Mouse (Mus musculus): ENCODE measurements around the gene Hmx3. TPM values are rescaled to one million over a fixed set of nuclear protein-coding genes. Genes with fewer than 3 reads are reported as not detected.

The Hmx3 gene
- polyA plus RNA-seq (2015; fragmentation: Nextera tagmentation; extraction: Ambion mirVana), result 0.60 and 0.93 TPM in 2 replicates

- under 1% methylated on average over 57 of the region's 65 CpGs for WGBS
- 0 out of 2 replicates have a peak within 1 kb of the TSS, but pooled peaks have one; percentile 45 for H3K27ac ChIP-seq (replicated peaks)
- H3K36me3 ChIP-seq, result no peaks in the 10 kb centered on the region
- peaks cover 27% of the 10 kb centered on the region for H3K4me1 ChIP-seq (replicated peaks)
- H3K4me2 ChIP-seq, result peak within 1 kb of the TSS; percentile 55
- no peak within 1 kb of the TSS for H3K9ac ChIP-seq
- ATAC-seq (ENCODE audit: low FRiP score, low read depth), result peak; percentile 42
- no peaks in the 10 kb centered on the region for H3K9me3 ChIP-seq
- H3K4me3 ChIP-seq, result peak within 1 kb of the TSS; percentile 32
- peaks cover 89% of the 10 kb centered on the region for H3K27me3 ChIP-seq
These were observed at the start of gene Hmx3 for GRCm38 (mm10) chr7:131542115-131542871. TSS of gene Hmx3 (plus strand) at chr7:131542867.

DNA sequence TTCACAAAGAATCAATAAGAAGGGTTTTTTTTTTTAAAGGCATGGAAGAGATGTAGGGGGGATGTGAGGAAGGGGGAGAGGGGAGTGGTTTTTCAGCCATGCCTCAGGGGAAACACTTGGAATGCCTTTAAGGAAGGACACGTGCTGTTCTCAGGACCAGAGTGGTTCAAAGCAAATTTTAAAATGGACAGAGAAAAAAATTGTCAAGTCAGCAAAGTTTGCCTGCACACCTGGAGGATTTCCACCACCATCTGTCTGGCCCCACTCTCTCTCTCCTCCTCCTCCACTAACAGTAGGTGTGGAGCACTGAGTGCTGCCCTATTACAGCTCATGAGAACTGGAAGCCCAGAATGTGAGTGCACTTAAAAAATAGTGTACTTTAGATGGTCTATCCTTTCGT is 38.9 kb upstream of the Hmx3 start:
- no peaks in the 10 kb centered on the region for H3K27me3 ChIP-seq
- no peak overlapping the region for H3K9ac ChIP-seq
- no peak for ATAC-seq (ENCODE audit: low FRiP score, low read depth)
- 84% methylated on average over 2 of the region's 2 CpGs for WGBS
- H3K27ac ChIP-seq (replicated peaks), result no peak overlapping the region
- H3K4me3 ChIP-seq, result no peak overlapping the region
- H3K36me3 ChIP-seq, result no peaks in the 10 kb centered on the region
- no peak overlapping the region for H3K4me2 ChIP-seq
- H3K9me3 ChIP-seq, result no peaks in the 10 kb centered on the region
- H3K4me1 ChIP-seq (replicated peaks), result no peaks in the 10 kb centered on the region

DNA sequence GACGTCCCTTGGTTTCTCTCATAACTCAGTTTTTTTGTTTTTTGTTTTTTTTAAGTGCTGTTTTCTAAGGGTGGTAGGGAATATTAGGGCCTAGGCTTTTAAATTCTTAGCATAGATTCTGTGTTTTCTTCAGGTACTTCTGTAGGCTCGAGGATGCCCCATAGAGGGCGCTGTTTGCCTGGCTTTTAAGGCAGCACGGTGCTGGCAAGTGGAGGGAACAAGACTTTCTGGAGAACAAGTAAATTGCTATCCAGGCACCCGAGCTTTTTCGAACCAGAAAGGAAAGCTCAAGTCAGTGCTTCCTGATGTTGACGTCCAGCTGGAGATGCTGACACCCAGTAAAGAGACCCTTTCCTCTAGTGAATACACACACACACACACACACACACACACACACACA is 2.7 kb upstream of the Hmx3 start:
- peaks cover 72% of the 10 kb centered on the region for H3K27me3 ChIP-seq
- peaks cover 27% of the 10 kb centered on the region for H3K4me1 ChIP-seq (replicated peaks)
- H3K9ac ChIP-seq, result no peak overlapping the region
- no peak overlapping the region for H3K4me3 ChIP-seq
- 0 out of 2 replicates have a peak, but pooled peaks have one; percentile 54 for ATAC-seq (ENCODE audit: low FRiP score, low read depth)
- WGBS, result 2% methylated on average over 7 of the region's 7 CpGs
- H3K9me3 ChIP-seq, result no peaks in the 10 kb centered on the region
- H3K36me3 ChIP-seq, result no peaks in the 10 kb centered on the region
- no peak overlapping the region for H3K4me2 ChIP-seq
- no peak overlapping the region for H3K27ac ChIP-seq (replicated peaks)

- peak overlapping the region; percentile 55 for H3K4me2 ChIP-seq
- no peak overlapping the region for H3K9ac ChIP-seq
- no peak overlapping the region for H3K27ac ChIP-seq (replicated peaks)
- no peaks in the 10 kb centered on the region for H3K9me3 ChIP-seq
- ATAC-seq (ENCODE audit: low FRiP score, low read depth), result no peak
- peaks cover 27% of the 10 kb centered on the region for H3K4me1 ChIP-seq (replicated peaks)
- H3K36me3 ChIP-seq, result no peaks in the 10 kb centered on the region
- WGBS, result 1% methylated on average over 41 of the region's 41 CpGs
- H3K4me3 ChIP-seq, result peak overlapping the region; percentile 32
- H3K27me3 ChIP-seq, result peaks cover 85% of the 10 kb centered on the region
These were observed 1.2 kb upstream of the Hmx3 start for GRCm38 (mm10) chr7:131541184-131542114.

DNA sequence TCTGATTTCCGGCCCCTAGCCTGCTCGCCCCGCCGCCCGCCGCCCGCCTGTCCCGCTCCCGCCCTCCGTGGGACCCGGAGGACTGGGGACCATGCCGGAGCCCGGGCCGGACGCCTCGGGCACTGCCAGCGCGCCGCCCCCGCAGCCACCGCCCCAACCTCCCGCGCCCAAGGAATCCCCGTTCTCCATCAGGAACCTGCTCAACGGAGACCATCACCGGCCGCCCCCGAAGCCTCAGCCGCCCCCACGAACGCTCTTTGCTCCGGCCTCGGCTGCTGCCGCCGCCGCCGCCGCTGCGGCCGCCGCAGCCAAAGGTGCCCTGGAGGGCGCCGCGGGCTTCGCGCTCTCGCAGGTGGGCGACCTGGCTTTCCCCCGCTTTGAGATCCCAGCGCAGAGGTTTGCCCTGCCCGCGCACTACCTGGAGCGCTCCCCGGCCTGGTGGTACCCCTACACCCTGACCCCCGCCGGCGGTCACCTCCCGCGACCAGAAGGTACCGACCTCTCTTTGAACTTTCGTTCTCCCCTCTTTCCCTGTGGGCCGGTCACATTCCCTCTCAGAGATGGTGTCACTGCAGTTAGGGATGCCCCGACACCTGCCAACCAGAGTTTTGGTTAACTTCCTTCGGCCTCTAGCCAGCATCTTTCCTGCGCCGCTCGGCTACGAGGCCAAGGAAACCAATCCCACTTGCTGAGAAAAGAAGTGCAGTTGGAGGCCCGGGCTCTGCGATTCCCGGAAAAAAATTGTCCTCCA is 380 bp downstream of the Hmx3 start:
- Histone ChIP-seq H3K27ac (replicated peaks) (0 out of 2 replicates have a peak overlapping the region, but pooled peaks have one; percentile 45), H3K4me1 (replicated peaks) (peaks cover 27% of the 10 kb centered on the region), H3K27me3 (peaks cover 89% of the 10 kb centered on the region), H3K4me2 (peak overlapping the region; percentile 55), H3K9me3 (no peaks in the 10 kb centered on the region), H3K36me3 (no peaks in the 10 kb centered on the region), H3K4me3 (peak overlapping the region; percentile 32), H3K9ac (no peak overlapping the region)
- ATAC-seq (ENCODE audit: low FRiP score, low read depth), result no peak
- under 1% methylated on average over 63 of the region's 71 CpGs for WGBS

GRCm38 (mm10) chr7:131543623-131544481 is 1.2 kb downstream of the Hmx3 start:
- Histone ChIP-seq H3K9ac (no peak overlapping the region), H3K27me3 (peaks cover 89% of the 10 kb centered on the region), H3K27ac (replicated peaks) (no peak overlapping the region), H3K36me3 (no peaks in the 10 kb centered on the region), H3K4me1 (replicated peaks) (peaks cover 27% of the 10 kb centered on the region), H3K4me3 (peak overlapping the region; percentile 32), H3K9me3 (no peaks in the 10 kb centered on the region), H3K4me2 (peak overlapping the region; percentile 55)
- under 1% methylated on average over 75 of the region's 75 CpGs for WGBS
- no peak for ATAC-seq (ENCODE audit: low FRiP score, low read depth)

GRCm38 (mm10) chr7:131544871-131545270 is 2.2 kb downstream of the Hmx3 start:
- Histone ChIP-seq H3K36me3 (no peaks in the 10 kb centered on the region), H3K9ac (no peak overlapping the region), H3K4me1 (replicated peaks) (peaks cover 27% of the 10 kb centered on the region), H3K27ac (replicated peaks) (no peak overlapping the region), H3K4me3 (no peak overlapping the region), H3K27me3 (peaks cover 87% of the 10 kb centered on the region), H3K9me3 (no peaks in the 10 kb centered on the region), H3K4me2 (no peak overlapping the region)
- ATAC-seq (ENCODE audit: low FRiP score, low read depth), result no peak
- 2% methylated on average over 5 of the region's 5 CpGs for whole genome bisulfite sequencing

- H3K27ac ChIP-seq (replicated peaks), result no peak overlapping the region
- no peak for ATAC-seq (ENCODE audit: low FRiP score, low read depth)
- peaks cover 88% of the 10 kb centered on the region for H3K27me3 ChIP-seq
- WGBS, result 2% methylated on average over 13 of the region's 13 CpGs
- peaks cover 27% of the 10 kb centered on the region for H3K4me1 ChIP-seq (replicated peaks)
- no peaks in the 10 kb centered on the region for H3K9me3 ChIP-seq
- H3K4me3 ChIP-seq, result no peak overlapping the region
- H3K36me3 ChIP-seq, result no peaks in the 10 kb centered on the region
- H3K9ac ChIP-seq, result no peak overlapping the region
- H3K4me2 ChIP-seq, result no peak overlapping the region
These were observed 3.2 kb downstream of the Hmx3 start for GRCm38 (mm10) chr7:131545701-131546385.

- WGBS, result 4% methylated on average over 2 of the region's 2 CpGs
- ATAC-seq (ENCODE audit: low FRiP score, low read depth), result no peak
- H3K36me3 ChIP-seq, result no peaks in the 10 kb centered on the region
- no peak overlapping the region for H3K4me2 ChIP-seq
- no peak overlapping the region for H3K9ac ChIP-seq
- H3K27ac ChIP-seq (replicated peaks), result no peak overlapping the region
- peaks cover 88% of the 10 kb centered on the region for H3K27me3 ChIP-seq
- no peaks in the 10 kb centered on the region for H3K9me3 ChIP-seq
- H3K4me1 ChIP-seq (replicated peaks), result peaks cover 27% of the 10 kb centered on the region
- no peak overlapping the region for H3K4me3 ChIP-seq
These were observed 3.8 kb downstream of the Hmx3 start for GRCm38 (mm10) chr7:131546423-131546822.

DNA sequence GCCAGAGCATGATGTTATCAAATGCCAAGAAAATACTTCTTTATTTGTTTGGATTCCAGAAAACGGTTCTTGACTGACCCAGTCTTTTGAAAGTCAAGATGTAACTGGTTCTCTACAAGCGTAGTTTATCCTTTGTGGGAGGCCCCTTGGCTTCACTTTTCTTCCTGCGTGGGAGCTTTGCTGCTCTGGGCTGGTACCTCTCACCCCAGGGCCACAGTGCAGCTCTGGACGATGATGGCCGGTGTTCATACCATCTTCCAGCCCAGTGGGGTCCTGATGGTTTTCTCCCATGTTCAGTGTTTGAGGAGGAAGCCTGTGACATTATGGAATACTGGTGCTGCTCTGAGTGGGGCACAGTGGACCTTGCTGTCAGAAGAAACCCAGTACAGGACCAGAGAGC is 4.8 kb downstream of the Hmx3 start:
- no peaks in the 10 kb centered on the region for H3K36me3 ChIP-seq
- ATAC-seq (ENCODE audit: low FRiP score, low read depth), result no peak
- H3K4me1 ChIP-seq (replicated peaks), result peaks cover 20% of the 10 kb centered on the region
- H3K4me3 ChIP-seq, result no peak overlapping the region
- H3K27ac ChIP-seq (replicated peaks), result no peak overlapping the region
- WGBS, result 2% methylated on average over 5 of the region's 5 CpGs
- no peak overlapping the region for H3K9ac ChIP-seq
- H3K9me3 ChIP-seq, result no peaks in the 10 kb centered on the region
- H3K27me3 ChIP-seq, result peaks cover 89% of the 10 kb centered on the region
- no peak overlapping the region for H3K4me2 ChIP-seq

Data from hindbrain, embryonic 15.5 days (tissue).